Mouse (Mus musculus) intestine, embryonic 14.5 days (tissue): Measurements from ENCODE around the gene Irak4. TPM values are rescaled to one million over a fixed set of nuclear protein-coding genes. Genes with fewer than 3 reads are reported as not detected.

Experiments used
- ATAC-seq: fragments of 200-750 bp; cut with Nextera tagmentation; replicated peaks from 2 replicates; pipeline ENCODE4 v1.8.0; 2017; ENCODE audit warnings: low read depth, moderate number of reproducible peaks, moderate TSS enrichment, moderate library complexity; ENCODE audit not compliant: low FRiP score, low TSS enrichment
- DNase-seq: peaks from one replicate; pipeline ENCODE4 v3.0.0-alpha.2; 2018; ENCODE audit warnings: low spot score
- H3K27ac ChIP-seq: fragments of 300-500 bp; sonication (generic); 2 replicates; pipeline ENCODE4 v1.5.1; 2014; ENCODE audit warnings: low read depth, mild to moderate bottlenecking, control low read depth
- H3K27me3 ChIP-seq: fragments of 300-500 bp; sonication (generic); replicated peaks from 2 replicates; pipeline ENCODE4 v1.6.1; 2014; ENCODE audit warnings: low read length, control low read depth; ENCODE audit not compliant: control insufficient read depth, insufficient read depth
- H3K36me3 ChIP-seq: fragments of 300-500 bp; sonication (generic); 2 replicates; pipeline ENCODE4 v1.6.1; 2014; ENCODE audit warnings: low read length, control low read depth; ENCODE audit not compliant: control insufficient read depth, insufficient read depth
- H3K4me1 ChIP-seq: fragments of 300-500 bp; sonication (generic); replicated peaks from 2 replicates; pipeline ENCODE4 v1.6.1; 2014; ENCODE audit warnings: low read length, control low read depth, mixed read lengths; ENCODE audit not compliant: control insufficient read depth, insufficient read depth
- H3K4me2 ChIP-seq: fragments of 300-500 bp; sonication (generic); 2 replicates; pipeline ENCODE4 v1.6.1; 2014; ENCODE audit warnings: low read length
- H3K4me3 ChIP-seq: fragments of 300-500 bp; sonication (generic); 2 replicates; pipeline ENCODE4 v1.5.1; 2014; ENCODE audit warnings: low read depth, low read length, control low read depth, mixed read lengths
- H3K9ac ChIP-seq: fragments of 300-500 bp; sonication (generic); 2 replicates; pipeline ENCODE4 v1.6.1; 2014; ENCODE audit warnings: mild to moderate bottlenecking, low read length
- H3K9me3 ChIP-seq: fragments of 300-500 bp; sonication (generic); 2 replicates; pipeline ENCODE4 v1.6.1; 2016; ENCODE audit warnings: low read length, control low read depth; ENCODE audit not compliant: control insufficient read depth
- WGBS: fragments of 180-500 bp; shearing (Covaris S2); extraction: QIAGEN DNeasy Blood & Tissue Kit; methylation state at CpG from one replicate; pipeline ENCODE4 v1.1.7; 2014; 5-methylcytosine and 5-hydroxymethylcytosine counted together
- polyA plus RNA-seq: library from polyadenylated mRNA; unstranded; fragments of >200 nt; fragmentation: Nextera tagmentation; extraction: Ambion mirVana; gene quantifications from 2 replicates; pipeline ENCODE4 v1.2.1, GENCODE M21; 2014

Irak4 gene
- polyA plus RNA-seq, 1 experiment from 2014 or later = 8.9 TPM

GRCm38 (mm10) chr15:94628463-94628829 lies 85.0 kb downstream of the Irak4 start:
- DNase-seq = no peak
- 40% methylated on average over 2 of the region's 2 CpGs for WGBS
- H3K36me3 ChIP-seq = no peaks in the 10 kb centered on the region
- H3K27ac ChIP-seq = no peak overlapping the region
- ATAC-seq = no peak
- peaks cover 19% of the 10 kb centered on the region for H3K27me3 ChIP-seq
- no peaks in the 10 kb centered on the region for H3K9me3 ChIP-seq
- H3K4me2 ChIP-seq = peak overlapping the region; percentile 97
- H3K4me3 ChIP-seq = peak overlapping the region; percentile 50
- H3K4me1 ChIP-seq = 0 out of 2 replicates have a peak, but pooled peaks cover 4% of the 10 kb centered on the region
- H3K9ac ChIP-seq = peak overlapping the region; percentile 57; the same call in 1 of the 2 replicates

GRCm38 (mm10) chr15:94628830-94629601 lies 85.6 kb downstream of the Irak4 start, which contains the start of gene Tmem117:
Gene Tmem117 (plus strand): TSS chr15:94629232.
- Histone ChIP-seq H3K27ac (no peak within 1 kb of the TSS), H3K4me2 (peak within 1 kb of the TSS; percentile 97), H3K9me3 (no peaks in the 10 kb centered on the region), H3K36me3 (no peaks in the 10 kb centered on the region), H3K9ac (peak within 1 kb of the TSS; percentile 57), H3K4me1 (0 out of 2 replicates have a peak, but pooled peaks cover 4% of the 10 kb centered on the region), H3K4me3 (peak within 1 kb of the TSS; percentile 50), H3K27me3 (peaks cover 19% of the 10 kb centered on the region)
- DNase-seq (peak; percentile 67), ATAC-seq (peak; percentile 72)
- WGBS = under 1% methylated on average over 85 of the region's 96 CpGs

GRCm38 (mm10) chr15:94630553-94630952 lies 87.1 kb downstream of the Irak4 start:
- Histone ChIP-seq H3K9me3 (no peaks in the 10 kb centered on the region), H3K9ac (no peak overlapping the region), H3K4me3 (no peak overlapping the region), H3K4me2 (no peak overlapping the region), H3K4me1 (0 out of 2 replicates have a peak, but pooled peaks cover 4% of the 10 kb centered on the region), H3K27me3 (peaks cover 19% of the 10 kb centered on the region), H3K27ac (no peak overlapping the region), H3K36me3 (no peaks in the 10 kb centered on the region)
- no peak for DNase-seq
- ATAC-seq = no peak
- WGBS = 52% methylated on average over 4 of the region's 4 CpGs

Other genes starting within 250 kb of the Irak4 start
- 3.9 and 4.6 TPM in 2 replicates for gene Adamts20, start 78.2 kb upstream of the Irak4 start, polyA plus RNA-seq
- gene Pus7l, start 96 bp upstream of the Irak4 start, polyA plus RNA-seq = 10.1 and 11.2 TPM in 2 replicates
- gene Twf1, start 46.2 kb downstream of the Irak4 start, polyA plus RNA-seq = 97.9 and 101 TPM in 2 replicates
- 2.5 and 3.1 TPM in 2 replicates for gene Tmem117, start 85.6 kb downstream of the Irak4 start, polyA plus RNA-seq